Mouse (Mus musculus) liver, embryonic 15.5 days (tissue): ENCODE measurements around the gene Abcc5. TPM values are rescaled to one million over a fixed set of nuclear protein-coding genes. Genes with fewer than 3 reads are reported as not detected.
"Not testable (repeated sequence)": the region's sequence is repeated elsewhere in the genome, so short reads cannot be mapped to it uniquely, and the experiment has no call there.

ENCODE experiments used
- ATAC-seq: fragments of 200-750 bp; cut with Nextera tagmentation; 2 replicates; pipeline ENCODE4 v1.8.0; 2017; ENCODE audit warnings: moderate number of reproducible peaks, mild to moderate bottlenecking, moderate library complexity; ENCODE audit not compliant: insufficient read depth
- H3K27ac ChIP-seq: fragments of 300-500 bp; sonication (generic); replicated peaks from 2 replicates; pipeline ENCODE4 v1.5.1; 2015; ENCODE audit warnings: mild to moderate bottlenecking, inconsistent platforms
- H3K27me3 ChIP-seq: fragments of 300-500 bp; sonication (generic); 2 replicates; pipeline ENCODE4 v1.6.1; 2015; ENCODE audit warnings: mild to moderate bottlenecking, inconsistent platforms
- H3K36me3 ChIP-seq: fragments of 300-500 bp; sonication (generic); replicated peaks from 2 replicates; pipeline ENCODE4 v1.6.1; 2015; ENCODE audit warnings: moderate library complexity, mild to moderate bottlenecking, inconsistent platforms
- H3K4me1 ChIP-seq: fragments of 300-500 bp; sonication (generic); replicated peaks from 2 replicates; pipeline ENCODE4 v1.6.1; 2015; ENCODE audit warnings: inconsistent platforms
- H3K4me2 ChIP-seq: fragments of 300-500 bp; sonication (generic); 2 replicates; pipeline ENCODE4 v1.6.1; 2015; ENCODE audit warnings: moderate library complexity, mild to moderate bottlenecking, inconsistent platforms
- H3K4me3 ChIP-seq: fragments of 300-500 bp; sonication (generic); replicated peaks from 2 replicates; pipeline ENCODE4 v1.5.1; 2015; ENCODE audit warnings: mild to moderate bottlenecking, inconsistent platforms
- H3K9ac ChIP-seq: fragments of 300-500 bp; sonication (generic); 2 replicates; pipeline ENCODE4 v1.6.1; 2015; ENCODE audit warnings: moderate library complexity, mild to moderate bottlenecking, inconsistent platforms
- H3K9me3 ChIP-seq: fragments of 300-500 bp; sonication (generic); replicated peaks from 2 replicates; pipeline ENCODE4 v1.6.1; 2016; ENCODE audit warnings: inconsistent platforms
- WGBS: fragments of 180-500 bp; shearing (Covaris S2); methylation state at CpG from one replicate; pipeline ENCODE4 v1.1.7; 2015; ENCODE audit warnings: mixed read lengths; ENCODE audit not compliant: insufficient replicate concordance; 5-methylcytosine and 5-hydroxymethylcytosine counted together
- polyA plus RNA-seq: library from polyadenylated mRNA; unstranded; fragments of >200 nt; fragmentation: Nextera tagmentation; extraction: Ambion mirVana; gene quantifications from 2 replicates; pipeline ENCODE4 v1.2.1, GENCODE M21; 2015

Abcc5 gene
- polyA plus RNA-seq, 1 experiment from 2014 or later, result 17.2 TPM

DNA sequence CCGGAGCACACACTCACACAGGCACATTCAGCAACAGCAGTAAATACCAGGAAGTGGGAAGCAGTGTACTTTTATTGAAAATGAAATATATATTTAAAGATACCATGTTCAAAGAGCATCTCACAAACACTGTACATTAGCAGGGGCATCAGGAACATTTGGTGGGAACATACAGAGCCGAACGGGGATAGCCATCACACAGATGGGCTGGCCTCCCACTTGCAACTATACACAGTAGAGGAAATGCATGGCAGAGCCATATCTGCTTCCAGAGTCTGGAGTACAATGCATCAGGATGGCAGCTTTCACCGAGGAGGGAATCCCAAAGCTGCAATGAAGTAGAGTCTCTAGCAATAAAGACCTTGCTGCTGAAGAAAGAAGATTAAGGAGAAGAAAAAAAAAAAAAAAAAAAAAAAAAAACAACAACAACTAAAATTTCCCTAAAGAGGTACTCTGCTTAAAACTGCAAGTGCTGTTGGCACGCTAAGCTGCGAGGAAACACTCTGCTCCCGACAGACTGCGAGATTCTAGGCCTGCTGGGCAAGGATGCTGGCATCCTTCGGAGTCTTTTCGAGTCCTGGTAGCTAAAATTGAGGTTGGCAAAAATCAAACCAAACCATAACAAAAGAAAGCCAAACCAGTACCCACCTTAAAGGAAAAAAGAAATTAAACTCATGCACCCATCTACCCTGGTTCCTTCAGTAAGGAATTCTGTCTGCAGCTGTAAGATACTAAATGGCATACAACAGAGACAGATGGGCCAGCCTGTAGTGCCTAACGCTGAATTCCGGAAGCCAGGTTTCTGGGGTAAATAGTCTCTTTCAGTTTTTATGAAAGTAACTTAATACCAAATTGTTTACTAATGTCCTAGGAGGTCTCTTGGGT lies 25.2 kb downstream of the Abcc5 start:
- no peak overlapping the region for H3K4me3 ChIP-seq
- peaks cover 58% of the 10 kb centered on the region for H3K36me3 ChIP-seq
- H3K9me3 ChIP-seq, result no peaks in the 10 kb centered on the region
- no peaks in the 10 kb centered on the region for H3K27me3 ChIP-seq
- no peak for ATAC-seq
- H3K27ac ChIP-seq, result no peak overlapping the region
- H3K4me1 ChIP-seq, result no peaks in the 10 kb centered on the region
- H3K4me2 ChIP-seq, result no peak overlapping the region
- no peak overlapping the region for H3K9ac ChIP-seq
- WGBS, result 79% methylated on average over 12 of the region's 12 CpGs

GRCm38 (mm10) chr16:20396851-20397250 lies 29.3 kb downstream of the Abcc5 start:
- H3K27ac ChIP-seq, result no peak overlapping the region
- no peak for ATAC-seq
- H3K36me3 ChIP-seq, result peaks cover 63% of the 10 kb centered on the region
- 79% methylated on average over 10 of the region's 10 CpGs for whole genome bisulfite sequencing
- H3K4me3 ChIP-seq, result no peak overlapping the region
- no peak overlapping the region for H3K9ac ChIP-seq
- no peaks in the 10 kb centered on the region for H3K27me3 ChIP-seq
- no peaks in the 10 kb centered on the region for H3K9me3 ChIP-seq
- no peaks in the 10 kb centered on the region for H3K4me1 ChIP-seq
- H3K4me2 ChIP-seq, result no peak overlapping the region

- Histone ChIP-seq H3K36me3 (peaks cover 70% of the 10 kb centered on the region), H3K4me3 (no peak overlapping the region), H3K27me3 (no peaks in the 10 kb centered on the region), H3K9me3 (no peaks in the 10 kb centered on the region), H3K4me1 (no peaks in the 10 kb centered on the region), H3K9ac (no peak overlapping the region), H3K27ac (no peak overlapping the region), H3K4me2 (no peak overlapping the region)
- no peak for ATAC-seq
- WGBS, result 81% methylated on average over 11 of the region's 11 CpGs
These were observed 30.8 kb downstream of the Abcc5 start for GRCm38 (mm10) chr16:20395216-20395907.

- H3K9ac ChIP-seq, result no peak overlapping the region
- H3K4me2 ChIP-seq, result no peak overlapping the region
- H3K9me3 ChIP-seq, result no peaks in the 10 kb centered on the region
- H3K4me1 ChIP-seq, result no peaks in the 10 kb centered on the region
- peaks cover 74% of the 10 kb centered on the region for H3K36me3 ChIP-seq
- H3K4me3 ChIP-seq, result no peak overlapping the region
- H3K27me3 ChIP-seq, result no peaks in the 10 kb centered on the region
- 73% methylated on average over 3 of the region's 3 CpGs for WGBS
- no peak for ATAC-seq
- no peak overlapping the region for H3K27ac ChIP-seq
These were observed 34.4 kb downstream of the Abcc5 start for GRCm38 (mm10) chr16:20391753-20392152.

DNA sequence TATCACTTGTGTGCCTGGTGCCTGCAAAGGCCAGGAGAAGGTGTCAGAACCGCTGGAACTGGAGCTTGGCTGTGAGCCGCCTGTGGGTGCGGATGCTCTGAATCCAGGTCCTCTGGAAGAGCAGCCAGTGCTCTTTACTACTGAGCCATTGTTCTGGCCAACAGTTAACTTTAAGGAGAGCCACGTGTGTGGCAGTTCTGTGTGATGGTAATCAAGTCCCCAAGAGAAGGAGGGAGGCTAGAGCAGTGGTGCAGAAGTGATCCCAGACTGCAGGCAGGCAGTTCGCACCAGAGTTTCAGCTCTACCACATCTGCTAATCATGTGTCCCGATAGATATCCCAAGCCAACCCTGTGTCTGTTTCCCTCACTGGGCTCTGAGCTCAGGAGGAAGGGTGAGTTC lies 36.0 kb downstream of the Abcc5 start:
- Histone ChIP-seq H3K9me3 (no peaks in the 10 kb centered on the region), H3K9ac (no peak overlapping the region), H3K4me3 (no peak overlapping the region), H3K27me3 (no peaks in the 10 kb centered on the region), H3K36me3 (peaks cover 64% of the 10 kb centered on the region), H3K27ac (no peak overlapping the region), H3K4me1 (no peaks in the 10 kb centered on the region), H3K4me2 (no peak overlapping the region)
- WGBS, result 70% methylated on average over 6 of the region's 6 CpGs
- ATAC-seq, result no peak

- H3K4me3 ChIP-seq, result no peak overlapping the region
- WGBS, result 68% methylated on average over 5 of the region's 5 CpGs
These were observed 45.2 kb downstream of the Abcc5 start for GRCm38 (mm10) chr16:20381031-20381430.

DNA sequence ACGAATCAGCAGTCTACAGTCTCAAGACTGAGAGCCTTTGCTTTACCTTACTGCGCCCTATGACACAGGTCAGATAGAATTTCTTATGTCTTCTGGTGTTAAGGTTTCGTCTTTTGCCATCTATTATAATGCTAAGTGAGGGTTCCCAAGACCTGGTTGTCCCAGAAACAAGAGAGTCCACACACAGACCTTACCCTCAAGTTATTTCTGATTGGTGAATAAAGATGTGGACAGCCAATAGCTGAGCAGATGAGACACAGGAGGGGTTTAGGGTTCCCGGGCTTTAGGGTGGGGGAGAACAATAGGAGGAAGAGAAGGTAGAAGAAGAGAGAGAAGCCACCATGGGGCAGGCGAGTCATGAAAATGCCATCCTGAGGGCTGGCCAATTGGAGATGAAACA lies 50.9 kb downstream of the Abcc5 start:
- no peak overlapping the region for H3K9ac ChIP-seq
- ATAC-seq, result no peak
- no peaks in the 10 kb centered on the region for H3K9me3 ChIP-seq
- H3K4me2 ChIP-seq, result no peak overlapping the region
- no peak overlapping the region for H3K27ac ChIP-seq
- peaks cover 58% of the 10 kb centered on the region for H3K36me3 ChIP-seq
- 75% methylated on average over 5 of the region's 5 CpGs for WGBS
- H3K27me3 ChIP-seq, result no peaks in the 10 kb centered on the region
- peaks cover 8% of the 10 kb centered on the region for H3K4me1 ChIP-seq
- H3K4me3 ChIP-seq, result no peak overlapping the region

More at GRCm38 (mm10) chr16:20381031-20381430, 45.2 kb downstream of the Abcc5 start:
- Histone ChIP-seq H3K36me3 (peaks cover 28% of the 10 kb centered on the region), H3K27me3 (no peaks in the 10 kb centered on the region), H3K4me2 (no peak overlapping the region), H3K4me1 (no peaks in the 10 kb centered on the region), H3K9me3 (no peaks in the 10 kb centered on the region), H3K9ac (no peak overlapping the region), H3K27ac (no peak overlapping the region)
- no peak for ATAC-seq

GRCm38 (mm10) chr16:20371731-20372130 lies 54.5 kb downstream of the Abcc5 start:
- H3K36me3 ChIP-seq, result peaks cover 78% of the 10 kb centered on the region
- peak overlapping the region; percentile 33 for H3K27ac ChIP-seq
- H3K27me3 ChIP-seq, result no peaks in the 10 kb centered on the region
- no peak overlapping the region for H3K4me2 ChIP-seq
- H3K9me3 ChIP-seq, result no peaks in the 10 kb centered on the region
- peaks cover 8% of the 10 kb centered on the region for H3K4me1 ChIP-seq
- H3K9ac ChIP-seq, result no peak overlapping the region
- H3K4me3 ChIP-seq, result no peak overlapping the region
- WGBS, result 42% methylated on average over 4 of the region's 4 CpGs
- no peak for ATAC-seq

DNA sequence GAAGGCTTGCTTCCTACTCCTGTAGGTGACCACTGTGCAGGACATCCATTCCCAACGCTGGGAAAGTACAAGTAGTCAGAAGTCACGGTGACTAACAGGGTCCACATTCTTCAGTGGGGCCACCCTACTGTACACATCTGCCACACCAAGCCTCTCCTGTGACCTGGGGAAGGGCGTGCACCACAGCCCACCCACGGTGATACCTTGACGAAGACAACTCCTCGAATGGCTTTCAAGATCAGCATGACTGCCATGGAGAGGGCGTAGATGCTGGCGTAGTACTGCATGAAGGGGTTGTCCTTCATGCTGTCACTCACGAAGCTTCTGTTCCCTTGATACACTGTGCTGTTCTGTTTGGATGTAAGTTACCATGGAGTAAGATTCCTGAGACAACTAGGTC lies 58.0 kb downstream of the Abcc5 start:
- no peaks in the 10 kb centered on the region for H3K9me3 ChIP-seq
- H3K9ac ChIP-seq, result no peak overlapping the region
- H3K4me1 ChIP-seq, result peaks cover 8% of the 10 kb centered on the region
- H3K27me3 ChIP-seq, result no peaks in the 10 kb centered on the region
- 78% methylated on average over 9 of the region's 9 CpGs for WGBS
- no peak overlapping the region for H3K4me3 ChIP-seq
- H3K27ac ChIP-seq, result no peak overlapping the region
- no peak overlapping the region for H3K4me2 ChIP-seq
- ATAC-seq, result no peak
- peaks cover 77% of the 10 kb centered on the region for H3K36me3 ChIP-seq

DNA sequence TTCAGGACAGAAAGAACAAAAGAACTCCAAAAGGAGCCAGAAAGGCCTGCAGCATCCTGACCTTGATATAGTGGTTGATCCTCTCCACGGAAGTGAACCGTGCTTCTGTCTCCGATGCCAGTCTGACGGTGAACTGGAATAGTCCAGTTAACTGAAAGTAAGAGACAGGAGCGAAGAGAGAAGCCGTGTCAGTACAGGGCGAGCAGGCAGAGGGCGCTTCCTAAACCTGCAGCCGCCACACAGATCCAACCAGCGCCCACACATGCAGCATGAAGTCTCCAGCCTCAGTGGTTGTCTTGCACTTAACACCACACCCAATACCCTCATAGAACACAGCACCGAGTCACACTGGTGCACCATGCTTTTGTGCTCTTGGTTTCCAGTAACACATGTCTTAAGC lies 64.1 kb downstream of the Abcc5 start:
- H3K36me3 ChIP-seq, result peaks cover 67% of the 10 kb centered on the region
- H3K4me3 ChIP-seq, result no peak overlapping the region
- ATAC-seq, result no peak
- no peaks in the 10 kb centered on the region for H3K27me3 ChIP-seq
- WGBS, result 87% methylated on average over 11 of the region's 11 CpGs
- H3K4me2 ChIP-seq, result no peak overlapping the region
- H3K9me3 ChIP-seq, result no peaks in the 10 kb centered on the region
- no peak overlapping the region for H3K9ac ChIP-seq
- no peak overlapping the region for H3K27ac ChIP-seq
- no peaks in the 10 kb centered on the region; the same call in 1 of the 2 replicates for H3K4me1 ChIP-seq

- not testable (repeated sequence) for H3K9ac ChIP-seq, H3K4me1 ChIP-seq, H3K27me3 ChIP-seq, H3K9me3 ChIP-seq, H3K27ac ChIP-seq, H3K4me2 ChIP-seq, H3K4me3 ChIP-seq, ATAC-seq
- peaks cover 65% of the 10 kb centered on the region for H3K36me3 ChIP-seq
- 67% methylated on average over 3 of the region's 3 CpGs for WGBS
These were observed 64.7 kb downstream of the Abcc5 start for GRCm38 (mm10) chr16:20361496-20361895.
